Comparison of ENCODE assay signal across 10 mouse cellular contexts in the genomic region with DNA sequence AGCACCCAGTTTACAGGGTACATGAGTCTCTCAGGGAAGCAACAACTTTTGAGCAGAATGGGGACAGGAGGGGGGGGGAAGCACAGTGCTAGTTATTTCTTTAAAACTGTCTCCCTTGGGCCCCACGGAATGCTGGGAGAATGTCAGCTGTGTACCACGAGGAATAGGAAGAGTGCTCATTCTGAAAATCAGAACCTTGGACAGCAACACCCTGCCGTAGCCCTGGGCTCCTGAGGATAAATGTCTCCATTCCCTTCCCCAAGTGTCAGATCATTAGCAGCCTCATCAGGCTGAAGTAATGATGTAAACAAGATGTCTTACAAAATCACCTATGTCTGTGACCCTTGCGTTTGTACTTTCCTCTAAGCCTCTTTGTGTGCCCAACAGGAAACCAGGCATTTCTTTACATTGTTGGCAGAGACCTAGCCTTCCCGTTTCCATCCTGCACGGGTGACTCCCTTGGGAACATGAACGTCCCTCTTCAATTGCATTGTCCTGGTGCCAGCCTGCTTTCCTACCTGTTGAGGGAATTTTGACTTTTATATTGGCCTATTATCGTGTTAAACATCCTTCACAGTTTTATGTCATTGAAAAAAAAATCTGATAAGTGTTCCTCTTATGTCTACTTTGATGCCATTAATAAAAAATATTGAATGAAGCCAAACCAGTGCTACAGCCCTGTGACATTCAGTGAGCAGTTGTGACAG.
DNase-seq lines count a peak whose midpoint lies in the region; ATAC-seq lines count a peak whose summit lies in the region.
"Had no signal": no experiment of that assay in that cellular context is flagged by ENCODE, and none has a peak within 500 bp of the region (broad histone marks: within the 10 kb centered on the region; RNA-seq: fewer than 3 reads in every experiment).

No protein-coding gene starts in this region.

- H3K4me3 ChIP-seq in forebrain, embryonic 14.5 days (ENCODE audit: low read depth, low read length) = no peak overlapping the region
- H3K4me3 ChIP-seq in forebrain, embryonic 15.5 days = no peak overlapping the region
- H3K4me3 ChIP-seq in neural tube, embryonic 15.5 days (replicated peaks) = no peak overlapping the region
- no peak overlapping the region for H3K4me3 ChIP-seq in embryonic facial prominence, embryonic 11.5 days (ENCODE audit: low read depth, low read length)

- no peaks in the 10 kb centered on the region for H3K9me3 ChIP-seq in forebrain, embryonic 14.5 days (replicated peaks; ENCODE audit: control insufficient read depth, low read length)
- no peaks in the 10 kb centered on the region for H3K9me3 ChIP-seq in forebrain, embryonic 15.5 days
- H3K9me3 ChIP-seq in neural tube, embryonic 15.5 days (replicated peaks) = no peaks in the 10 kb centered on the region
- H3K9me3 ChIP-seq in embryonic facial prominence, embryonic 11.5 days (replicated peaks; ENCODE audit: control insufficient read depth, low read length) = no peaks in the 10 kb centered on the region

- H3K9ac ChIP-seq in forebrain, embryonic 14.5 days (ENCODE audit: low read length) = no peak overlapping the region
- no peak overlapping the region for H3K9ac ChIP-seq in forebrain, embryonic 15.5 days (replicated peaks)
- H3K9ac ChIP-seq in neural tube, embryonic 15.5 days (replicated peaks) = no peak overlapping the region
- no peak overlapping the region for H3K9ac ChIP-seq in embryonic facial prominence, embryonic 11.5 days (replicated peaks; ENCODE audit: low read length)
- H3K9ac ChIP-seq: forebrain, postnatal 0 days had no signal

- 22% methylated on average over 8 of the region's 8 CpGs for WGBS in forebrain, embryonic 14.5 days
- 25% methylated on average over 8 of the region's 8 CpGs for WGBS in forebrain, embryonic 15.5 days
- 28% methylated on average over 8 of the region's 8 CpGs for WGBS in neural tube, embryonic 15.5 days
- WGBS in embryonic facial prominence, embryonic 11.5 days = 39% methylated on average over 8 of the region's 8 CpGs

- no peaks in the 10 kb centered on the region for H3K36me3 ChIP-seq in forebrain, embryonic 14.5 days (ENCODE audit: control insufficient read depth, insufficient read depth, low read length)
- H3K36me3 ChIP-seq in forebrain, embryonic 15.5 days = no peaks in the 10 kb centered on the region
- H3K36me3 ChIP-seq in neural tube, embryonic 15.5 days = no peaks in the 10 kb centered on the region
- H3K36me3 ChIP-seq in embryonic facial prominence, embryonic 11.5 days (replicated peaks; ENCODE audit: control insufficient read depth, insufficient read depth, low read depth, low read length) = no peaks in the 10 kb centered on the region
- no peaks in the 10 kb centered on the region for H3K36me3 ChIP-seq in splenic B cell, adult 2 months (ENCODE audit: control insufficient read depth, insufficient read depth, low read length, poor library complexity, severe bottlenecking)

- no peaks in the 10 kb centered on the region for H3K27me3 ChIP-seq in forebrain, embryonic 14.5 days (replicated peaks; ENCODE audit: control insufficient read depth, insufficient read depth, low read length)
- H3K27me3 ChIP-seq in forebrain, embryonic 15.5 days = no peaks in the 10 kb centered on the region
- no peaks in the 10 kb centered on the region for H3K27me3 ChIP-seq in neural tube, embryonic 15.5 days (replicated peaks)
- no peaks in the 10 kb centered on the region for H3K27me3 ChIP-seq in embryonic facial prominence, embryonic 11.5 days (ENCODE audit: control insufficient read depth, insufficient read depth, low read length)
- no peaks in the 10 kb centered on the region for H3K27me3 ChIP-seq in splenic B cell, adult 2 months (ENCODE audit: control insufficient read depth, insufficient read depth, low read length, poor library complexity, severe bottlenecking)

- H3K4me2 ChIP-seq in forebrain, embryonic 14.5 days (ENCODE audit: low read length) = no peak overlapping the region
- H3K4me2 ChIP-seq in forebrain, embryonic 15.5 days (replicated peaks) = no peak overlapping the region
- no peak overlapping the region for H3K4me2 ChIP-seq in neural tube, embryonic 15.5 days
- H3K4me2 ChIP-seq in embryonic facial prominence, embryonic 11.5 days (ENCODE audit: low read depth, low read length) = no peak overlapping the region

- no peak for ATAC-seq in forebrain, embryonic 14.5 days
- ATAC-seq in forebrain, embryonic 15.5 days (replicated peaks) = no peak
- ATAC-seq in neural tube, embryonic 15.5 days (ENCODE audit: low FRiP score) = no peak
- ATAC-seq in embryonic facial prominence, embryonic 11.5 days (replicated peaks; ENCODE audit: insufficient number of reproducible peaks, low FRiP score, low TSS enrichment, low read depth) = no peak
- ATAC-seq: forebrain, postnatal 0 days had no signal

- peak; percentile 33 for DNase-seq in forebrain, embryonic 14.5 days (ENCODE audit: low spot score)
- peak; percentile 22 for DNase-seq in neural tube, embryonic 10.5 days (ENCODE audit: extremely low spot score, low spot score)
- DNase-seq in embryonic facial prominence, embryonic 11.5 days (ENCODE audit: low spot score) = peak; percentile 75
- DNase-seq in splenic B cell, adult 2 months (ENCODE audit: low read depth, low spot score) = peak; percentile 5
- no peak for DNase-seq in layer of hippocampus, postnatal 14 days (ENCODE audit: low spot score in 2 of 2)
- no peak for DNase-seq in layer of hippocampus, adult 9-11 months
- DNase-seq: forebrain, postnatal 0 days had no signal

- H3K4me1 ChIP-seq in forebrain, embryonic 14.5 days (ENCODE audit: control insufficient read depth, insufficient read depth, low read length) = peaks cover 4% of the 10 kb centered on the region
- peaks cover 12% of the 10 kb centered on the region for H3K4me1 ChIP-seq in forebrain, embryonic 15.5 days
- peaks cover 16% of the 10 kb centered on the region for H3K4me1 ChIP-seq in neural tube, embryonic 15.5 days
- no peaks in the 10 kb centered on the region for H3K4me1 ChIP-seq in embryonic facial prominence, embryonic 11.5 days (ENCODE audit: control insufficient read depth, insufficient read depth, low read length)

- no peak overlapping the region for H3K27ac ChIP-seq in forebrain, embryonic 14.5 days (ENCODE audit: low read depth, low read length)
- H3K27ac ChIP-seq in forebrain, embryonic 15.5 days (replicated peaks) = no peak overlapping the region
- H3K27ac ChIP-seq in neural tube, embryonic 15.5 days (replicated peaks) = no peak overlapping the region
- H3K27ac ChIP-seq in embryonic facial prominence, embryonic 11.5 days (replicated peaks; ENCODE audit: low read depth, low read length) = no peak overlapping the region
- H3K27ac ChIP-seq: macrophage had no signal

Comparison
In these comparisons a context has a peak if more than half of its experiments do, and no peak if none do; other contexts are left out.
1. DNase-seq: peak in forebrain, embryonic 14.5 days (single experiment), neural tube, embryonic 10.5 days (single experiment), embryonic facial prominence, embryonic 11.5 days (single experiment) and splenic B cell, adult 2 months (single experiment); none in layer of hippocampus, postnatal 14 days (0 of 2) and layer of hippocampus, adult 9-11 months (single experiment).